23 mouse cellular contexts compared by ENCODE assay signal in genomic region chr14:101714414-101714813, GRCm38 (mm10). TPM values are rescaled to one million over a fixed set of nuclear protein-coding genes. Genes with fewer than 3 reads are reported as not detected.
DNase-seq lines count a peak whose midpoint lies in the region; ATAC-seq and TF ChIP-seq lines count a peak whose summit lies in the region.
"Had no signal": no experiment of that assay in that cellular context is flagged by ENCODE, and none has a peak within 500 bp of the region (broad histone marks: within the 10 kb centered on the region; RNA-seq: fewer than 3 reads in every experiment).

No protein-coding gene starts in this region.

- no peaks in the 10 kb centered on the region for H3K9me3 ChIP-seq in heart, embryonic 10.5 days
- H3K9me3 ChIP-seq in heart, embryonic 12.5 days (replicated peaks), result no peaks in the 10 kb centered on the region
- H3K9me3 ChIP-seq in kidney, embryonic 15.5 days (replicated peaks), result no peaks in the 10 kb centered on the region
- H3K9me3 ChIP-seq in kidney, postnatal 0 days (replicated peaks; ENCODE audit: low read length), result no peaks in the 10 kb centered on the region
- H3K9me3 ChIP-seq: embryonic facial prominence, embryonic 10.5 days; embryonic facial prominence, embryonic 12.5 days; forebrain, embryonic 13.5 days; forebrain, embryonic 15.5 days had no signal

- no peak for ATAC-seq in heart, embryonic 12.5 days (ENCODE audit: insufficient number of reproducible peaks, low FRiP score)
- ATAC-seq in kidney, embryonic 15.5 days (replicated peaks; ENCODE audit: low FRiP score), result peak; percentile 67; the same call in 1 of the 2 replicates
- ATAC-seq in kidney, postnatal 0 days (replicated peaks; ENCODE audit: low FRiP score, low read depth), result no peak
- ATAC-seq: activated CD4-positive, CD25-positive, alpha-beta regulatory T cell, adult 4 months; CD4-positive, CD25-positive, alpha-beta regulatory T cell, adult 4 months; forebrain, embryonic 13.5 days; forebrain, embryonic 15.5 days had no signal

- no peaks in the 10 kb centered on the region for H3K27me3 ChIP-seq in heart, embryonic 10.5 days (ENCODE audit: insufficient read depth, poor library complexity, severe bottlenecking)
- H3K27me3 ChIP-seq in heart, embryonic 12.5 days (replicated peaks), result no peaks in the 10 kb centered on the region
- no peaks in the 10 kb centered on the region for H3K27me3 ChIP-seq in kidney, embryonic 15.5 days
- H3K27me3 ChIP-seq in kidney, postnatal 0 days (ENCODE audit: insufficient read depth, low read length), result no peaks in the 10 kb centered on the region
- H3K27me3 ChIP-seq: embryonic facial prominence, embryonic 12.5 days; forebrain, embryonic 13.5 days; forebrain, embryonic 15.5 days had no signal

- TF ChIP-seq CTCF in kidney, postnatal 0 days (IDR thresholded peaks at IDR 0.05; ENCODE audit: low read depth), result no peak

- DNase-seq in heart, embryonic 10.5 days (ENCODE audit: low spot score), result peak; percentile 13
- DNase-seq in kidney, adult 8-10 months, result no peak
- peak; percentile 47 for DNase-seq in kidney, postnatal 0 days (ENCODE audit: low spot score)
- no peak for DNase-seq in kidney, postnatal 10 days
- no peak for DNase-seq in left cerebral cortex, adult 18-20 months (ENCODE audit: low spot score in 2 of 2)
- DNase-seq: adrenal gland, adult 8-10 months; adrenal gland, postnatal 14 days; adrenal gland, postnatal 36 days; B cell, adult 2 months; cerebellum, adult 11-12 months; cerebellum, adult 2 months; cerebellum, adult 9-10 months; cerebellum, postnatal 10 days; cerebellum, postnatal 25 days had no signal

- no peak overlapping the region for H3K27ac ChIP-seq in heart, embryonic 10.5 days
- H3K27ac ChIP-seq in heart, embryonic 12.5 days (ENCODE audit: poor library complexity, severe bottlenecking), result no peak overlapping the region
- H3K27ac ChIP-seq in kidney, embryonic 15.5 days, result no peak overlapping the region
- no peak overlapping the region for H3K27ac ChIP-seq in kidney, postnatal 0 days
- H3K27ac ChIP-seq: embryonic facial prominence, embryonic 10.5 days; embryonic facial prominence, embryonic 12.5 days; forebrain, embryonic 13.5 days; forebrain, embryonic 15.5 days had no signal

- WGBS in heart, embryonic 10.5 days, result 69% methylated on average over 2 of the region's 2 CpGs
- WGBS in heart, embryonic 12.5 days, result 71% methylated on average over 2 of the region's 2 CpGs
- WGBS in kidney, embryonic 15.5 days, result 56% methylated on average over 2 of the region's 2 CpGs
- 60% methylated on average over 2 of the region's 2 CpGs for WGBS in kidney, postnatal 0 days

- no peaks in the 10 kb centered on the region for H3K36me3 ChIP-seq in heart, embryonic 10.5 days
- H3K36me3 ChIP-seq in heart, embryonic 12.5 days, result no peaks in the 10 kb centered on the region
- no peaks in the 10 kb centered on the region for H3K36me3 ChIP-seq in kidney, embryonic 15.5 days
- H3K36me3 ChIP-seq in kidney, postnatal 0 days (ENCODE audit: insufficient read depth, low read length), result no peaks in the 10 kb centered on the region
- H3K36me3 ChIP-seq: embryonic facial prominence, embryonic 10.5 days; embryonic facial prominence, embryonic 12.5 days; forebrain, embryonic 15.5 days had no signal

- H3K4me1 ChIP-seq in heart, embryonic 10.5 days, result no peaks in the 10 kb centered on the region
- H3K4me1 ChIP-seq in heart, embryonic 12.5 days (replicated peaks), result no peaks in the 10 kb centered on the region
- H3K4me1 ChIP-seq in kidney, embryonic 15.5 days, result 0 out of 2 replicates have a peak, but pooled peaks cover 4% of the 10 kb centered on the region
- H3K4me1 ChIP-seq in kidney, postnatal 0 days (replicated peaks; ENCODE audit: insufficient read depth, low read length), result no peaks in the 10 kb centered on the region
- H3K4me1 ChIP-seq: embryonic facial prominence, embryonic 10.5 days; embryonic facial prominence, embryonic 12.5 days; forebrain, embryonic 13.5 days; forebrain, embryonic 15.5 days had no signal

- H3K4me2 ChIP-seq in heart, embryonic 12.5 days, result no peak overlapping the region
- H3K4me2 ChIP-seq in kidney, embryonic 15.5 days, result no peak overlapping the region
- no peak overlapping the region for H3K4me2 ChIP-seq in kidney, postnatal 0 days (ENCODE audit: low read length)
- H3K4me2 ChIP-seq: embryonic facial prominence, embryonic 12.5 days; forebrain, embryonic 13.5 days; forebrain, embryonic 15.5 days had no signal

- H3K4me3 ChIP-seq in heart, embryonic 10.5 days, result no peak overlapping the region
- no peak overlapping the region for H3K4me3 ChIP-seq in heart, embryonic 12.5 days
- no peak overlapping the region for H3K4me3 ChIP-seq in kidney, embryonic 15.5 days (replicated peaks)
- H3K4me3 ChIP-seq in kidney, postnatal 0 days (replicated peaks; ENCODE audit: low read depth, low read length), result no peak overlapping the region
- H3K4me3 ChIP-seq: embryonic facial prominence, embryonic 10.5 days; embryonic facial prominence, embryonic 12.5 days; forebrain, embryonic 13.5 days; forebrain, embryonic 15.5 days had no signal

- no peak overlapping the region for H3K9ac ChIP-seq in heart, embryonic 12.5 days
- H3K9ac ChIP-seq in kidney, embryonic 15.5 days, result no peak overlapping the region
- no peak overlapping the region for H3K9ac ChIP-seq in kidney, postnatal 0 days (ENCODE audit: low read depth, low read length)
- H3K9ac ChIP-seq: embryonic facial prominence, embryonic 12.5 days; forebrain, embryonic 13.5 days; forebrain, embryonic 15.5 days had no signal

RNA-seq across cellular contexts. Expression of gene Gm9922, which starts 15.2 kb away (rescaled TPM):
- 1.6 and 2.2 TPM in 2 replicates for polyA plus RNA-seq in heart, embryonic 10.5 days (2016; fragmentation: Nextera tagmentation; extraction: Ambion mirVana)
- 3.8 and 3.9 TPM in 2 replicates for polyA plus RNA-seq in heart, embryonic 12.5 days (2016; fragmentation: Nextera tagmentation; extraction: Ambion mirVana)
- 3.1 and 3.5 TPM in 2 replicates for polyA plus RNA-seq in kidney, embryonic 15.5 days (2015; fragmentation: Nextera tagmentation; extraction: Ambion mirVana)
- 8.6 and 10.1 TPM in 2 replicates for polyA plus RNA-seq in kidney, postnatal 0 days (2015; fragmentation: Nextera tagmentation; extraction: Ambion mirVana)
- total RNA-seq in left cerebral cortex, adult 18-20 months (2021), result not detected
- total RNA-seq: MEL had no signal
- polyA plus RNA-seq: activated CD4-positive, CD25-positive, alpha-beta regulatory T cell, adult 4 months; CD4-positive, CD25-positive, alpha-beta regulatory T cell, adult 4 months; forebrain, embryonic 13.5 days had no signal

RNA-seq across cellular contexts. Expression of gene Lmo7, which starts 15.3 kb away (rescaled TPM):
- 79.4 and 133 TPM in 2 replicates for polyA plus RNA-seq in heart, embryonic 10.5 days (2016; fragmentation: Nextera tagmentation; extraction: Ambion mirVana)
- 186 and 195 TPM in 2 replicates for polyA plus RNA-seq in heart, embryonic 12.5 days (2016; fragmentation: Nextera tagmentation; extraction: Ambion mirVana)
- 12.2 and 16.4 TPM in 2 replicates for polyA plus RNA-seq in kidney, embryonic 15.5 days (2015; fragmentation: Nextera tagmentation; extraction: Ambion mirVana)
- polyA plus RNA-seq in kidney, postnatal 0 days (2015; fragmentation: Nextera tagmentation; extraction: Ambion mirVana), result 13.9 and 14.2 TPM in 2 replicates
- total RNA-seq in left cerebral cortex, adult 18-20 months (2021), result 10 to 100 TPM; 87.9 to 89.7 TPM
- total RNA-seq: MEL had no signal

Comparison
In these comparisons a context has a peak if more than half of its experiments do, and no peak if none do; other contexts are left out.
1. DNase-seq: peak in heart, embryonic 10.5 days (single experiment) and kidney, postnatal 0 days (single experiment); none in kidney, adult 8-10 months (0 of 2), kidney, postnatal 10 days (single experiment) and left cerebral cortex, adult 18-20 months (0 of 2).